Mouse (Mus musculus): ENCODE measurements at regions not wholly inside any gene's neighbourhood (a gene's known extent, or its start where the extent isn't known, plus 50 kb on each side); places are given as distances from the start of the nearest gene placed in this dataset.

DNA sequence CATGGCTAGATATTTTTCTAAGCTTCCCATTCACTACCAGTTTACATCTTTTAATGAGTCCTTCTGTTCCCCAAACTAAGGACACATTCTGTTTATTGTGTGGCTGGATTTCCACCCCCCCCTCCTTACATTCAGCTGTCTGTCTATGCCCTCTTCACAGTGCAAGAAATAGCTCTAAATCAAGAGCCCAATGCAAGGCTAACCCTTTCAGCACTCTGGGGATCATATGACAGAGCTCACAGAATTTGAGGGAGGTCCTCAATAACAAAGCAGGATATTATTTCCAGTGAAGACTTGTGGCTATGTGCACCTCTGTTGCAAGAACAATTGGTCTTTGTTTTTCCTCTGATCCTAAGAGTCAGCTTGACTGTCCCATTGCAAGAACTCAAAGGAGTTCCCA lies 874.1 kb upstream of the Gje1 start:
- POLR2A ChIA-PET: no interaction called here
- CTCF ChIA-PET: no interaction called here

DNA sequence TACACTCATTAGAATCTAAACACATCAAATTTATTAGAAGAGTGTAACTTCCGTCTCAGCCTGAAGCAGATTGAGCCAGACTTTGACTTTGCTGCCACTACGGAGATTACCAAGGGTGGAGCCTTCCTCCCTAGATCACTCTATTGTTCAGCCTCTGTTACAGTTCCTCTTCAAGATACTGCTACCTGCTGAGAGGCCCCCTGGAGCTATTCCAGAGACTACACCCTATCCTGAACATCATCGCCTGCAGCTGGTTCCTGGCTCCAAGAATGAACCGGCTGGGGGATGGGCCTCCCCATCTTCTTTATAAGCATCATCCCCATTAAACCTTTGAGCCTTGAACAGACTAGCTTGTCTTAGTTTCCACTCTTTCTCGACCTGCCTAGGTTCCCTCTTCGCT lies 868.1 kb upstream of the Gje1 start:
- CTCF ChIA-PET: interaction anchor here in 1 of 4 experiments (0.6 kb wide), 1 partner anchor 74 kb away, joined by 5 read pairs; no protein-coding TSS in a partner anchor
- POLR2A ChIA-PET: no interaction called here

DNA sequence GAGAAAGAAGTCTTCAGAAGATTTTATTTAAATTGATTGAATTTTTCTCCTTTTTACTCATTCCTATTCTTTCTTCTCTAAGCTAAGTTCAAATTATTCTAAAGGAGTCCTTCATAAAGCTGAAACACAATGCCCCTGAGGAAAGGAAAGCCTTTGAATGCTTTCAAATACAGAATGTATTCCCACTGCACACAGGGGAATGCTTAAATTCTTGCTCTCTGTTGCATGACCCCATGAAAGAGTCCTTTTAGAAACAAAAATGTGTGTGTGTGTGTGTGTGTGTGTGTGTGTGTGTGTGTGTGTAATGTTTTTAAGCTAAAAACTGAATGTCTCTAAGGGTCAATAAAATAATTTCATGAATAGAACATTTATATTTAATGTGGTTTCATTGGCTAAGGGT lies 846.1 kb upstream of the Gje1 start:
- ChIA-PET POLR2A (no interaction called here), CTCF (no interaction called here)

DNA sequence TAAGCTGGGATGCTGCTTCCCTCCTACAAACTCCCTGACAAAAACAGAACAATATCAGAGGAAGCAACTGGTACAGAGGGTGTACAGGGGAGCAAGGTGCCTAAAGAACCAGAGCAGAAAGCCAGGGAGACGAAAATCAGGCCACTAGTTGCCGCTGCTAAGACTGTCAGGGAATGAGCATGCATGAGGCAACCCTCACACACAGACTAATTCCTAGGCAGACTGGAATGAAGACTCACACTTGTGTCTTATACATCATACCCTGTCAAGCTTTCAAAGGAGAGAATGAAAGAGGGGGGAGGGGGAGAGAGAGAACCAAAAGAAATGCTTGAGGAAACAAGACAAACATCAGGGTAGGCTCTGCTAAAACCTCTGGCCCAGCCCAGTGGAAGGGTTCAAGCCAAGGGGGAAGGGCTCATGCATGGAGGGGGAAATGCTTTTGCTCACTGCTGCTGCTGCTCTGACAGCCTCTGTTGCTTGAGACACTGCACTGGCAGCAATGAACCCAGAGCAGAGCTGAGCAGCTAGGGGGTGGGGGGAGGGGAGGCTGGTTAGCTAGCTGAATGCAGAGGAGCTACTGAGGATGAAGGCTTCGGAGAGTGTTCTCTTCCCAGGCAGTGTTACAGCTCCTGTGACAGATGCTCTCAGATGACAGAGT lies 835.5 kb upstream of the Gje1 start:
- CTCF ChIA-PET: interaction anchor here in 1 of 4 experiments (0.5 kb wide), 1 partner anchor 414 kb away, joined by 3 read pairs; no protein-coding TSS in a partner anchor
- POLR2A ChIA-PET: no interaction called here

DNA sequence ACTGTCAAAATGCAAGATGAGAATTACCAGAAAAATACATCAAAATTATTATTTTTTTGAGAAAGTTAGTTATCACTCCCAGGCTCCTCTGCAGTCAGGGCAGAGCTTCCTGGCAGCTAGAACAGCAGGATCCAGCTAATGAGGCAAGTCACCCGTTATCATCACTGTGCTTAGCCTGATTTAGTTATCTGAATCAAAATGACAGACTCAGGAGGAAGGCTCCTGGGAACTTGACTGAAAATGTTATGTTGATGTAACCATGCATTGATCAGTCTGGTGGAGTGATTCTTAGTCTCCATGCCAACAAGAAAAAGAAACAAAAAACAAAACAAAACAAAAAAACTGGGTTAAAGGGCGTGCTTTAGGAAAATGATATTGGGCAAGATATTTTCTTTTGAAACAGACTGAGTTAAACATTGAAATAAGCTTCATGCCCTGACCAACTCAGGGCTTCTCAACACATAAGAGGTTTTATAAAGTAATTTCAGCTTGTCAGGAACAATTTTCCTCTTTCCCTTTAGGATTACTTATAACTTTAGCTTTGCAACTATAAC lies 823.9 kb upstream of the Gje1 start:
- ChIA-PET POLR2A (no interaction called here), CTCF (no interaction called here)

DNA sequence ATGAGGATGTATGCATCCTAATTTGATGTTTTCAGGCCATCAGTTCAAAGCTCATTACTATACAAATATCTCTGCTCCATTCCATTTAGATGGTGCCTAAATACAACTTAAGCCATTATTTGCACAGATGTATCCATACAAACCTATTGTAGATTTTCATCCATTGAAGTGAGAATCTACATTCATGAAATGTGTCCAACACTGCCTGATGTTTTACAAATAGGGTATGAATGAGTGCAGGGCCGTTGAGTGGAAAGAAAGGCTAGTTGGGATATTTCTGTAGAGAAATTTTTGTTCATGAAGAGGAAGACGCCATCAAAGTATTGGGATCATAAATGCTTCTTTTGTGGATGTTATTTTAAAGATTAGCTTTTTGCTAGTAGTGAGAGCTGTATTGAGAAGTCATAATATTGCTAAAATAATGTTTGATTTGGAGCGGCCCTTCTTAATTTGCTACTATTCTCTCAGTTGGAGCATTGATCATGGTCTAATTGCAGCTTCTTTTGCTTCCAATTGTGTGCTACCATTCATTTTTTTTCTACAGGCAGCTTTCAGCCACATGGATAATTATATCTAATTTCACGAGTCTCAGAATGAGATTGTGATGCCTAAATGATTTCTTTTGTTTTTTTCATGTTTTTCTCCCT lies 822.9 kb upstream of the Gje1 start:
- ChIA-PET CTCF (no interaction called here), POLR2A (no interaction called here)

DNA sequence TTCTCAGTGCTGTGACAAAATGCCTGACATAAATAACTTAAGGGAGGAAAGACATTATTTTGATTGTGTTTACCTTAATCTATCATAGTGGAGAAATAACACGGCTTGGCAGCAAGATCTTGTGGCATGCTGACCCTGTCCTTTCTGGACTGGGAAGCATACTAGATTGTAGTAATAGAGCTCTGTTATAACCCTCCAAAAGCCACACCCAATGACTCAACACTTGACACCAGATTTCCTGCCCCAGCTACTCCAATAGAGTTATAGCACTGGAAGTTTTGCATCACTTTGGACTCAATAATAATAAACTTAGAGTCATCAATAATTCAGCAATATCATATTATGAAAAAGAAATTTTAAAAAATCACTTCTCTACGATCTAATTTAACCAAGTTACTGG lies 818.0 kb upstream of the Gje1 start:
- CTCF ChIA-PET: no interaction called here

DNA sequence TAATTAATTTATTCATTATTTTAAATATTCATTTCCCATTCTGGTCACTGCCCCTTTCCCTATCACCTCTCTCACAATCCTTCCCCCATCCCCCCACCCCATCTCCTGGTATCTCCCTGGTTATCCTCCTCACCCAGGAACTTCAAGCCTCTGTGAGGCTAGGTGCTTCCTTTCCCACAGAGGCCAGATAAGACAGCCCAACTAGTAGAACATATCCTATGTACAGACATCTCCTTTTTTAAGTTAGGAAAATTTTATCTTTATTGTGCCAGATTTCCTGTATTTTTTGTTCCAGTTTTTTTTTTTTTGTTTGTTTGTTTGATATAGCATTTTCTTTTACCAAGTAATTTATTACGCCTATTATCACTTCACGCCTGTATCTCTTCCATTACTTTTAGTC lies 769.4 kb upstream of the Gje1 start:
- CTCF ChIA-PET: no interaction called here
- POLR2A ChIA-PET: no interaction called here

More for the DNA sequence above, 818.0 kb upstream of the Gje1 start:
- POLR2A ChIA-PET: no interaction called here

DNA sequence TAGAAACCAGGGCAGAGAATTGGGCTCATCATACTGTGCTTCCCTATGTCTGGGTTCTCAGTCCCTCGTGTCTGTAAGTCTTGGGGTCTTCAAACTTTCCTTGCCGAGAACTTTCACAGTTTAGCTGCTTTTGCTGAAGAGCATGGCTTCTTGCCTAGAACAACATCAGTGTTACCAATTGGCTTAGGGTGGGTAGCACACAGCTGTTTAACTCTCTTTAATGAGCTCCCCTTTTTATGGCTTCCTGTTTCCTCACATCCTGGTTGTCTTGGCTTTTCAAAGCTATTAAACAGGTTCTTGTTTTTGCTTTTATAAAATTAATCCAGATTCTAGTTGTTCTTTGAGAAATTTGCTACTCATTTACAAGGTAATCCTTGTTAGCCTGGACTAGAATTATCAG lies 725.3 kb upstream of the Gje1 start:
- POLR2A ChIA-PET: no interaction called here
- CTCF ChIA-PET: no interaction called here

DNA sequence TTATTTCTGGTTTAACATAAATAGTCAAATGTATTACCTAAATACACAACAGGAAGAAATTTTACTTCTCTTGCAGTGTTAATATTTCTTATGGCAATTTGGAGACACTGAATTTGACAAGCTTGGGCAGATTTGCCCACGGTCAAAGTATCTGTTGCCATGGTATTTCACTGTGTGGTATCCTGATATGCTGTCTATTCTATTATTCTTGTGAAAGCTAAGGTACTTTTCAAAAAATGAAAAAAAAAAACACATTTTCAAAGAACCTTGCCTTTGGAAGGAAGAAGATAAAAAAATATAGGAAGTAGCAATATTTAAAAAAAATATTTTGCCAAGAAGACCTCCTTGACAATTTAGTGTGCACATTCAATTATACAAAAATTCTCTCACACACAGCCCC lies 723.2 kb upstream of the Gje1 start:
- ChIA-PET CTCF (no interaction called here), POLR2A (interaction anchor here in 1 of 4 experiments (0.6 kb wide), 1 partner anchor 488 kb away, joined by 3 read pairs; no protein-coding TSS in a partner anchor)

DNA sequence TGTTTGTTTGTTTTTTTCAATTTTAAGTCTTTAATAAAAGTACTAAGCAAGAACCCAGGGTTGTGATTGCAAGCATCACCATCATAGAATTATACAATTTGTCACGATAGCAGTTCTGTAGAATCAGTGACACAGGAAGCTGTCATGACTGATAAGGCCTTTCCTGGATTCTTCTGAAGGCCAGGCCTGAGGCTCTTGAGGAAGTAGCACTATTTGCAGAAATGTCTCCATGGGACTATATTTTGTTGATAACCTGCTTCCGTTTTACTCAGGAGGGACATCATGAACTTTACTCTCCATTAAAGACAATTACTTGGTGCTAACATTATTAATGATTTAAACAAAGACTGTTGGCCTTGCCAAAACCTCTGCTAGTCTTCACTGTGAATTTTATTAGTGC lies 708.7 kb upstream of the Gje1 start:
- POLR2A ChIA-PET: no interaction called here
- CTCF ChIA-PET: no interaction called here

DNA sequence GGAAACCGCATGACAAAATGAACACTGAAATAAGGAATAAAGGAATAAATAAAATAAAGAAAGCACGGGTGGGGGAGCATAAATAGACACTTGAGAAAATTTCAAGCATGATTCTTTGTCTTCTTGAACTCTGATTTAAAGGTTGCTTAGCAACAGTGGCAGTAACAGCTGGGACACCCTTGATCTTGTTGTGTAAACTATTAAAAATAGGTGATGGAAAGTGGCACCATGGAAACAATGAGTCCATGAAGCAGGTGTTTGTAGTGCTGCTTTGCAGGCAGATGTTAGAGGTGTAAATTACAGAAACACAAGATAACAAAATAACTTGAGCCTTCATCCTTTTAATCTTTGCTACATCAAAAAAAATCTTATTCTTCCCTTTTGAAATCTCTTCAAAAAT lies 688.2 kb upstream of the Gje1 start:
- ChIA-PET POLR2A (no interaction called here), CTCF (no interaction called here)

DNA sequence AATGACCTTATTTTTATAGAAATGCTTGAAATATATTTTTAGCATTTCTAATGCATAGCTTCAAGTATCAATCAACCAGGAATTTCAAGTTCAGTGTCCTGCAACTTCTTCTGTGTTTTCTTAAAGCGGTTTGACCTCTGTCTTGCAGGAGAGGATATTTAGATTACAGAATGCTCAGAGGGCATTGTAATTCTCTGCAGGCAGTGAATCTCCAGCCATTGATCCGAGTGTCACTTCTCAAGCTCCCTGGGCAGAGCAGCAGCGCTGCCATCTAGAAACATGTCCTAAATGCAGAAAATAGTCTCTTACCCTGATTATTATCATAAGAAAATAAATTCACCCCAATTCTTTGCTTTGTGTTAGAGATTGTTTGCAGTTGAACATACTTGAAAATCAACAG lies 687.7 kb upstream of the Gje1 start:
- ChIA-PET POLR2A (no interaction called here), CTCF (no interaction called here)

DNA sequence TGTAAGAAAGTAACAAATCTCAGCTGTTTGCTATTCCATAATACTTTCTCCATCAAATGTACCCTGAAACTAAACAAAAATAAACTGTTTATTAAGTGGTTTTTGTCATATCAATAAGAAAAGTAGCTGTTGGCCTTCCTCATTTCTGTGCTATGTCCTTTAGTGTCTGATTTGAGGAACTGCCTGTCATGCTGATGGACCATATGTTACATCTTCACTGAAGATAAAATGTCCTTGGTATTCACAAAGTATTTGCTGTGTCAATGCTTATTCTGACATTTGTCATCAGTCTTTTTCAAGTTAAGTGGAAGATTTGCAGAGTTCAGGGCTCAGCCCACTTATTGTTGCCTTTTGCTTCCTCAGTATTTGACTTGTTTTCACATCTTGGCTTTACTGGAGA lies 682.0 kb upstream of the Gje1 start:
- ChIA-PET POLR2A (no interaction called here), CTCF (no interaction called here)

DNA sequence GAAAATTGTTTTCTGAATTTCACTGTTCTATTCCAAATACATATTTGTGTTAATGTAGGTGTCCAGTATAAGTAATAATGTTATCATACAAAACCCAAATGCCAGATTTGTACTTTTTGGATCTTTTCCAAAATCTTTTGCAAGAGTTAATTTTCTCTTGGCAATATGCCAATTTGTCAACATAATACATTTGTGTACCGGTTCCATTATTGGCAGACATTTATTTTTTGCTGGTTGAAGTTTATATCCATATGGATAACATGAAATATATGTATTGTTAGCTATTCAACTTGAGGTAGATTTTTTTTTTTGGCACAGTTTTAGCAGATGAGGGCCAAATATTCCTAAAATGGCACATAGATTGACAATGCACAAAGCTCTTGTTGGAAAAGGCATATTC lies 679.1 kb upstream of the Gje1 start:
- ChIA-PET CTCF (no interaction called here), POLR2A (interaction anchor here in 1 of 4 experiments (0.8 kb wide), 1 partner anchor 18 kb away, joined by 3 read pairs; no protein-coding TSS in a partner anchor)

DNA sequence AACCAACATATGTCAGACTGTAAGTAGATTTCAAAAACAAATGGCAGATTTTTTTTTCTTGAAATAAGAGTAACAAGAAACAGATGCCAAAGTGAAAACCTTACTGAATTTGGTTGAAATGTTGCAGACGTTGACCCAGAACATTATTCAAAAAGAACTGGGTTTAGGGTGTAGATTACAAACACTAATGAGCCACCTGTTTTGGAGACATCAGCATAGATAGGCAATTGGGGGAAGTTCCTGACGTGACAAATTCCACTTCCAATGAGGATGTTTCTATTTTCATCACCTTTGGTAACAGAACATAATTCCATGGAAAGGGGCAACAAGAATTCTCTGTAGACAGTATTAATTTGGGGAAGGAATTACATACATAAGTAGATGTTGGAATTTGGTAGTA lies 677.3 kb upstream of the Gje1 start:
- POLR2A ChIA-PET: no interaction called here
- CTCF ChIA-PET: no interaction called here

DNA sequence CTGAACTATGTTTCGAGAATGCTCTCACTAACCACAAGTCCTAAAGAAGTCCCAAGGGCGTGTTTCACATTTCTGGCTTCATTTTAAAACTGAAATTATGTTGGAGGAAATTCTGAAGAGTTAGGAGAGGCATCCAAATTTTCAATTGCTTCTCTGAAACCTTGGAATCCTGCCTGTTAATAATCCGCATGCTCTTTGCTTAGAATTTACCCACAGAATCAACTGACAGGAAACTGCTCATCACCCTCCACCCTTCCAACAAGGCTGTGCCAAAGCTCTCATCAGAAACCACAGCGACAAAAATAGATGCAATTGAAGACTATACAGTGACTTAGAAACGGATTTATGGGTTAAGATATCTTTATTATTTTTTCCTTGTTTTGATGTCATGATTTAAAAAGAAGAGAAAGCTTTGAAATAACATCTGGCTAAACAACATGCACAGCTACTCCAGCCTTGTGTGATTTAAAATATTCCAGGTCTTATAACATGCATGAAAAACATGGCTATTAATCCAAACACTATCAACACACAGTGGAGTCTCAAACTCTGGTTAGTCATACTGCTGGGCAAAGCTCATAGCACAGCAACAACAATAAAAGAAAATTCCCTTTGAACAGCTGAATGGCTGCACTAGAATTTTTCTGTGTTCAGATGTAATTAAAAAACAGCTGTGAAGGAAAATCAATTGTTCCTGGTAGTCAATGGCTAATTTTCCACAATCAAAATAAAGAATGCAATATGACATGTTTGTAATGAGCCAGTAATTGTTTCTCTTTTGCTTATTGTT lies 674.2 kb upstream of the Gje1 start:
- POLR2A ChIA-PET: no interaction called here
- CTCF ChIA-PET: no interaction called here

DNA sequence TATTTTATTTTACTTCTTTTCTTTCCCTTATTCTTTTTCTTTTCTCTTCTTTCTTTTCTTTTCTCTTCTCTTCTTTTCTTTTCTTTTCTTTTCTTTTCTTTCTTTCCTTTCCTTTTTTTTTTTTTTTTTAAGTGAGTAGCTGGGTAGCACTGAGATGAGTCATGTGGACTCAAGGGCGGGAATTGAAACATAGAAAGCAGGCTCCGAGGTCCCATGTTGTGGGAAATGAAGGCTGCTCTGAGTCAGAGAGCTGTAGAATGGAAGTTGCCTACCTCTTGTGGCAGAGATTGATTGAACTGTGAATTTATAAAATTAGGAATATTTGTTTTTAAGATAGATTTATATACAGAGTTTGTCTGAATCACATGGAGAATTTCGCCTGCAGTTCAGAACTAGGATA lies 655.6 kb upstream of the Gje1 start:
- ChIA-PET POLR2A (interaction anchor here in 1 of 4 experiments (0.7 kb wide), 1 partner anchor 632 kb away, joined by 6 read pairs; no protein-coding TSS in a partner anchor), CTCF (no interaction called here)
